Mouse (Mus musculus) midbrain, embryonic 14.5 days (tissue): Measurements from ENCODE around the gene Calca. TPM values are rescaled to one million over a fixed set of nuclear protein-coding genes. Genes with fewer than 3 reads are reported as not detected.

ENCODE experiments used
- ATAC-seq: fragments of 200-750 bp; cut with Nextera tagmentation; 2 replicates; pipeline ENCODE4 v1.8.0; 2017; ENCODE audit warnings: moderate number of reproducible peaks, moderate library complexity; ENCODE audit not compliant: low FRiP score, low TSS enrichment
- DNase-seq: peaks from one replicate; pipeline ENCODE4 v3.0.0-alpha.2; 2015
- H3K27ac ChIP-seq: fragments of 300-500 bp; sonication (generic); replicated peaks from 2 replicates; pipeline ENCODE4 v1.5.1; 2014; ENCODE audit warnings: mild to moderate bottlenecking, low read depth, low read length, moderate library complexity
- H3K27me3 ChIP-seq: fragments of 300-500 bp; sonication (generic); 2 replicates; pipeline ENCODE4 v1.6.1; 2014; ENCODE audit warnings: low read length, control low read depth, mixed read lengths; ENCODE audit not compliant: control insufficient read depth, insufficient read depth
- H3K36me3 ChIP-seq: fragments of 300-500 bp; sonication (generic); 2 replicates; pipeline ENCODE4 v1.6.1; 2014; ENCODE audit warnings: low read length, control low read depth; ENCODE audit not compliant: control insufficient read depth, insufficient read depth
- H3K4me1 ChIP-seq: fragments of 300-500 bp; sonication (generic); 2 replicates; pipeline ENCODE4 v1.6.1; 2014; ENCODE audit warnings: mild to moderate bottlenecking, antibody characterized with exemption, low read length, control low read depth; ENCODE audit not compliant: control insufficient read depth, insufficient read depth
- H3K4me2 ChIP-seq: fragments of 300-500 bp; sonication (generic); 2 replicates; pipeline ENCODE4 v1.6.1; 2014; ENCODE audit warnings: mild to moderate bottlenecking, low read length, moderate library complexity
- H3K4me3 ChIP-seq: fragments of 300-500 bp; sonication (generic); replicated peaks from 2 replicates; pipeline ENCODE4 v1.5.1; 2014; ENCODE audit warnings: low read depth, low read length
- H3K9ac ChIP-seq: fragments of 300-500 bp; sonication (generic); replicated peaks from 2 replicates; pipeline ENCODE4 v1.6.1; 2014; ENCODE audit warnings: mild to moderate bottlenecking, low read length, moderate library complexity
- H3K9me3 ChIP-seq: fragments of 300-500 bp; sonication (generic); 2 replicates; pipeline ENCODE4 v1.6.1; 2016; ENCODE audit warnings: low read length, control low read depth, mixed read lengths; ENCODE audit not compliant: control insufficient read depth
- WGBS: fragments of 180-500 bp; shearing (Covaris S2); extraction: QIAGEN DNeasy Blood & Tissue Kit; methylation state at CpG from one replicate; pipeline ENCODE4 v1.1.7; 2014; 5-methylcytosine and 5-hydroxymethylcytosine counted together
- polyA plus RNA-seq: library from polyadenylated mRNA; unstranded; fragments of >200 nt; fragmentation: Nextera tagmentation; extraction: Ambion mirVana; gene quantifications from 2 replicates; pipeline ENCODE4 v1.2.1, GENCODE M21; 2014

Calca gene
- 5.9 and 7.3 TPM in 2 replicates for polyA plus RNA-seq

- Histone ChIP-seq H3K36me3 (no peaks in the 10 kb centered on the region), H3K4me2 (peak within 1 kb of the TSS; percentile 77), H3K27me3 (no peaks in the 10 kb centered on the region), H3K27ac (no peak within 1 kb of the TSS), H3K9ac (no peak within 1 kb of the TSS; the same call in 1 of the 2 replicates), H3K4me1 (0 out of 2 replicates have a peak, but pooled peaks cover 6% of the 10 kb centered on the region), H3K4me3 (peak within 1 kb of the TSS; percentile 36), H3K9me3 (no peaks in the 10 kb centered on the region)
- DNase-seq, result peak; percentile 60
- peak; percentile 64; the same call in 1 of the 2 replicates for ATAC-seq
- WGBS, result 0% methylated on average over 12 of the region's 12 CpGs
These were observed at the start of gene Calca for GRCm38 (mm10) chr7:114636102-114636501. TSS of gene Calca (minus strand) at chr7:114636357.

- Histone ChIP-seq H3K9ac (no peak overlapping the region), H3K27me3 (no peaks in the 10 kb centered on the region), H3K4me3 (no peak overlapping the region), H3K4me1 (no peaks in the 10 kb centered on the region), H3K4me2 (no peak overlapping the region), H3K36me3 (no peaks in the 10 kb centered on the region), H3K27ac (no peak overlapping the region), H3K9me3 (no peaks in the 10 kb centered on the region)
- DNase-seq, result peak; percentile 70
- ATAC-seq, result no peak
- WGBS, result 35% methylated on average over 2 of the region's 2 CpGs
These were observed 36.5 kb upstream of the Calca start for GRCm38 (mm10) chr7:114672697-114673096.

- Histone ChIP-seq H3K9me3 (no peaks in the 10 kb centered on the region), H3K4me1 (no peaks in the 10 kb centered on the region), H3K9ac (no peak overlapping the region), H3K27me3 (no peaks in the 10 kb centered on the region), H3K36me3 (no peaks in the 10 kb centered on the region), H3K27ac (no peak overlapping the region), H3K4me2 (no peak overlapping the region), H3K4me3 (no peak overlapping the region)
- ATAC-seq, result no peak
- 84% methylated on average over 1 of the region's 1 CpGs for WGBS
- DNase-seq, result no peak
These were observed 35.2 kb upstream of the Calca start for GRCm38 (mm10) chr7:114671405-114671804.

- 42% methylated on average over 3 of the region's 3 CpGs for WGBS
- Histone ChIP-seq H3K27me3 (no peaks in the 10 kb centered on the region), H3K4me1 (no peaks in the 10 kb centered on the region), H3K36me3 (no peaks in the 10 kb centered on the region), H3K4me2 (no peak overlapping the region), H3K27ac (no peak overlapping the region), H3K4me3 (no peak overlapping the region), H3K9ac (no peak overlapping the region), H3K9me3 (no peaks in the 10 kb centered on the region)
- no peak for ATAC-seq
- no peak for DNase-seq
These were observed 13.6 kb upstream of the Calca start for GRCm38 (mm10) chr7:114649730-114650129.

GRCm38 (mm10) chr7:114648791-114649190 is 12.6 kb upstream of the Calca start:
- no peak overlapping the region for H3K4me2 ChIP-seq
- 56% methylated on average over 3 of the region's 3 CpGs for WGBS
- H3K4me1 ChIP-seq, result no peaks in the 10 kb centered on the region
- no peak overlapping the region for H3K27ac ChIP-seq
- no peaks in the 10 kb centered on the region for H3K9me3 ChIP-seq
- no peak overlapping the region for H3K9ac ChIP-seq
- H3K36me3 ChIP-seq, result no peaks in the 10 kb centered on the region
- no peak overlapping the region for H3K4me3 ChIP-seq
- ATAC-seq (no peak), DNase-seq (peak; percentile 45)
- no peaks in the 10 kb centered on the region for H3K27me3 ChIP-seq

GRCm38 (mm10) chr7:114635569-114636101 is 522 bp downstream of the Calca start:
- peak; percentile 77 for DNase-seq
- Histone ChIP-seq H3K9ac (no peak overlapping the region; the same call in 1 of the 2 replicates), H3K4me3 (peak overlapping the region; percentile 36), H3K9me3 (no peaks in the 10 kb centered on the region), H3K36me3 (no peaks in the 10 kb centered on the region), H3K4me2 (peak overlapping the region; percentile 77), H3K27ac (no peak overlapping the region), H3K27me3 (no peaks in the 10 kb centered on the region), H3K4me1 (0 out of 2 replicates have a peak, but pooled peaks cover 6% of the 10 kb centered on the region)
- no peak for ATAC-seq
- WGBS, result under 1% methylated on average over 20 of the region's 20 CpGs

GRCm38 (mm10) chr7:114634386-114634785 is 1.8 kb downstream of the Calca start:
- Histone ChIP-seq H3K9ac (no peak overlapping the region), H3K4me1 (0 out of 2 replicates have a peak, but pooled peaks cover 6% of the 10 kb centered on the region), H3K27ac (no peak overlapping the region), H3K4me3 (no peak overlapping the region), H3K9me3 (no peaks in the 10 kb centered on the region), H3K27me3 (no peaks in the 10 kb centered on the region), H3K4me2 (no peak overlapping the region), H3K36me3 (no peaks in the 10 kb centered on the region)
- 84% methylated on average over 7 of the region's 7 CpGs for WGBS
- no peak for ATAC-seq
- DNase-seq, result no peak

- DNase-seq (no peak), ATAC-seq (no peak)
- Histone ChIP-seq H3K27me3 (no peaks in the 10 kb centered on the region), H3K4me1 (no peaks in the 10 kb centered on the region), H3K9ac (no peak overlapping the region), H3K9me3 (no peaks in the 10 kb centered on the region), H3K4me3 (no peak overlapping the region), H3K36me3 (no peaks in the 10 kb centered on the region), H3K4me2 (no peak overlapping the region), H3K27ac (no peak overlapping the region)
- 96% methylated on average over 3 of the region's 3 CpGs for WGBS
These were observed 10.2 kb downstream of the Calca start for GRCm38 (mm10) chr7:114625966-114626365.

- Histone ChIP-seq H3K36me3 (no peaks in the 10 kb centered on the region), H3K9me3 (no peaks in the 10 kb centered on the region), H3K9ac (no peak overlapping the region), H3K4me3 (no peak overlapping the region), H3K27ac (no peak overlapping the region), H3K27me3 (no peaks in the 10 kb centered on the region), H3K4me2 (no peak overlapping the region), H3K4me1 (no peaks in the 10 kb centered on the region)
- no peak for ATAC-seq
- WGBS, result 94% methylated on average over 6 of the region's 6 CpGs
- DNase-seq, result no peak
These were observed 19.4 kb downstream of the Calca start for GRCm38 (mm10) chr7:114616759-114617158.
